Mouse (Mus musculus) kidney, postnatal 0 days (tissue): ENCODE measurements around the gene Rps10. TPM values are rescaled to one million over a fixed set of nuclear protein-coding genes. Genes with fewer than 3 reads are reported as not detected.
A peak's percentile ranks its signal among the peaks of the same experiment; 100 is the strongest.

ENCODE experiments used
- ATAC-seq: fragments of 200-750 bp; cut with Nextera tagmentation; replicated peaks from 2 replicates; pipeline ENCODE4 v1.8.0; 2017; ENCODE audit warnings: low read depth, moderate number of reproducible peaks, moderate TSS enrichment, moderate library complexity; ENCODE audit not compliant: low FRiP score
- DNase-seq: peaks from one replicate; pipeline ENCODE4 v3.0.0-alpha.2; 2016; ENCODE audit warnings: low spot score
- H3K27ac ChIP-seq: fragments of 300-500 bp; sonication (generic); 2 replicates; pipeline ENCODE4 v1.5.1; 2014; ENCODE audit warnings: mild to moderate bottlenecking
- H3K27me3 ChIP-seq: fragments of 300-500 bp; sonication (generic); 2 replicates; pipeline ENCODE4 v1.6.1; 2014; ENCODE audit warnings: low read length, mixed read lengths; ENCODE audit not compliant: insufficient read depth
- H3K36me3 ChIP-seq: fragments of 300-500 bp; sonication (generic); 2 replicates; pipeline ENCODE4 v1.6.1; 2014; ENCODE audit warnings: low read length, mixed read lengths; ENCODE audit not compliant: insufficient read depth
- H3K4me1 ChIP-seq: fragments of 300-500 bp; sonication (generic); replicated peaks from 2 replicates; pipeline ENCODE4 v1.6.1; 2014; ENCODE audit warnings: antibody characterized with exemption, low read length, mixed read lengths; ENCODE audit not compliant: insufficient read depth
- H3K4me2 ChIP-seq: fragments of 300-500 bp; sonication (generic); 2 replicates; pipeline ENCODE4 v1.6.1; 2014; ENCODE audit warnings: mild to moderate bottlenecking, low read length, moderate library complexity, mixed read lengths
- H3K4me3 ChIP-seq: fragments of 300-500 bp; sonication (generic); replicated peaks from 2 replicates; pipeline ENCODE4 v1.5.1; 2014; ENCODE audit warnings: low read depth, low read length
- H3K9ac ChIP-seq: fragments of 300-500 bp; sonication (generic); 2 replicates; pipeline ENCODE4 v1.6.1; 2014; ENCODE audit warnings: low read depth, low read length
- H3K9me3 ChIP-seq: fragments of 300-500 bp; sonication (generic); replicated peaks from 2 replicates; pipeline ENCODE4 v1.6.1; 2016; ENCODE audit warnings: low read length, inconsistent platforms, mixed read lengths
- CTCF ChIP-seq: IDR thresholded peaks from 2 replicates; pipeline ENCODE4 v1.5.1; 2016; ENCODE audit warnings: antibody characterized with exemption, low read depth, mild to moderate bottlenecking, moderate library complexity
- WGBS: fragments of 180-500 bp; shearing (Covaris S2); extraction: QIAGEN DNeasy Blood & Tissue Kit; methylation state at CpG from one replicate; pipeline ENCODE4 v1.1.7; 2014; 5-methylcytosine and 5-hydroxymethylcytosine counted together
- polyA plus RNA-seq: library from polyadenylated mRNA; unstranded; fragments of >200 nt; fragmentation: Nextera tagmentation; extraction: Ambion mirVana; gene quantifications from 2 replicates; pipeline ENCODE4 v1.2.1, GENCODE M21; 2015

Rps10 gene
- polyA plus RNA-seq, 1 experiment from 2014 or later = 1,140 TPM

DNA sequence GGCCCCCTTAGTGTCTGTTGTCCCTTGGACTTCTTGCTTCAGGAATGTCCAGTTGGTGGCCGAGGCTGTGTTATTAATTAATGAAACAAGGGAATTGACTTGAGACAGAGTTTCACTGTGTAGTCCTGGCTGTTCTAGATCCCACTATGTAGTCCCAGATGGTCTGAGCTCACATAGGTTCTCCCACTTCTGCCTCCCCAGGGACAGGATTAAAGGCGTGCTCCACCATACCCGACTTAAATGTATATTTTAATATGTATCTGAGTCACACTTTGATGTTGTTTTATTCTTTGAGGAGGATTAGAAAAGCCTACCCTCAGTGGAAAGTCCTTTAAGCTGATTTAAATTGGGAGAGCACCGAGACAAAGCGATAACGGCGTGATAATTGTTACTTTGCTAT is 39.8 kb upstream of the Rps10 start:
- DNase-seq (no peak), ATAC-seq (no peak)
- H3K4me3 ChIP-seq = no peak overlapping the region
- no peaks in the 10 kb centered on the region for H3K4me1 ChIP-seq
- H3K9ac ChIP-seq = no peak overlapping the region
- H3K4me2 ChIP-seq = no peak overlapping the region
- no peaks in the 10 kb centered on the region for H3K36me3 ChIP-seq
- WGBS = 75% methylated on average over 7 of the region's 7 CpGs
- H3K27me3 ChIP-seq = no peaks in the 10 kb centered on the region
- H3K27ac ChIP-seq = no peak overlapping the region
- H3K9me3 ChIP-seq = no peaks in the 10 kb centered on the region
- TF ChIP-seq CTCF = no peak

DNA sequence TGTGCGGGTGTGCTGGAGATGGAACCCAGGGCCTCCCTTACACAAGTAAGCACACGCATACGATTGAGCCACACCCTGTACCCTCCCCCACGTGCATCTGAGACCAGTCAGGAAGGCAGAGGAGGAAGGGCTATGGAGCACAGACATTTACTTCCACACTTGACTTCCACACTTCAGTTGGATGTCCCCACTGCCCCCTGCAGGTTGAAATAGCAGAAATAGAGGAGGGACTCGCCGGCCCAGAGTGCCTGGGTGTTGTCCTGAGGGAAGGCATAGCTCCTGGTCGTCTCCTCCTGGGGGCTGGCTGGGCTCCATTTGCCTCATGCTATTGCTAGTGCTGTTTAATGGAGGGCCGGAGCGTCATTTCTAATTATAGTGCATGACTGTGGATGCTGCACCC is 39.0 kb upstream of the Rps10 start:
- Histone ChIP-seq H3K36me3 (no peaks in the 10 kb centered on the region), H3K27me3 (no peaks in the 10 kb centered on the region), H3K4me3 (no peak overlapping the region), H3K4me1 (no peaks in the 10 kb centered on the region), H3K4me2 (no peak overlapping the region), H3K9ac (no peak overlapping the region), H3K9me3 (no peaks in the 10 kb centered on the region), H3K27ac (no peak overlapping the region)
- 43% methylated on average over 9 of the region's 9 CpGs for WGBS
- peak; percentile 43 for TF ChIP-seq CTCF
- DNase-seq = peak; percentile 21
- no peak for ATAC-seq

DNA sequence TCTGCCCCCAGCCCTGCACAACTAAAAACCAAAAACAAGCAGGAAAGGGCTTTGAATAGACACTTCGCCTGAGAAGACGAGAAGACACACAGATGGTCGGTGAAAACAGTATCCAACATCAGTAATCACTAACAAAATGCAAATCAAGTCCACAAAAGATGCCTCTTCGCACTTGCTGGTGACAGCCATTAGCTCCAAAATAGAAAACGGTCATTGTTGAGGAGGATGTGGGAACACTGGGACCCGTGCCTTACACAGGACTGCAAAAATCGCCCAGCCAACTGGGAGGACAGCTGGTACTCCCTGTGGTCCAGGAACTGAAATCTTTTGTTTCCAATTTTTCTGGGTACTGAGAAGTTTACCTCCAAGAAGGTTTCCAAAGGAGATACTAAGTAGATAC is 37.5 kb upstream of the Rps10 start:
- H3K27me3 ChIP-seq = no peaks in the 10 kb centered on the region
- no peak overlapping the region for H3K9ac ChIP-seq
- H3K36me3 ChIP-seq = no peaks in the 10 kb centered on the region
- no peak overlapping the region for H3K4me2 ChIP-seq
- 85% methylated on average over 7 of the region's 7 CpGs for WGBS
- ATAC-seq (no peak), DNase-seq (no peak)
- H3K4me1 ChIP-seq = no peaks in the 10 kb centered on the region
- H3K4me3 ChIP-seq = no peak overlapping the region
- TF ChIP-seq CTCF = no peak
- H3K9me3 ChIP-seq = no peaks in the 10 kb centered on the region
- H3K27ac ChIP-seq = no peak overlapping the region

DNA sequence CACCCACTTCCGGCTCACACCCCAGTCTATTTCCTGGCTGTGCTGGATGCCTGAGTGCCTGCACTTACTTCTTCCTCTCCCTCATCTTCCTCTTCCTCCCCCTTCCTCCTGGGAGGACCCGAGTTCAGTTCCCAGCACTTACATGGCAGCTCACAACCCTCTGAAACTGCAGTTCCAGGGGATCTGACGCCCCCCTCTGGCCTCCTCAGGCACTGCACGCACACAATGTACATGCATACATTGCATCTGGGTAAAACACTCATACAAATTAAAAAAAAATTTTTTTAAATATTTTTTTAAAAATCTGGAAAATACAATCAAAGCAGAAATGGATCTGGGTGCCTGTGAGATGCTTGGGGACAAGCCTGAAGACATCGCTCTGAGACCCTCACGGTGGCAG is 35.3 kb upstream of the Rps10 start:
- WGBS = 80% methylated on average over 6 of the region's 6 CpGs
- no peak overlapping the region for H3K4me3 ChIP-seq
- H3K36me3 ChIP-seq = no peaks in the 10 kb centered on the region
- no peak overlapping the region for H3K27ac ChIP-seq
- H3K4me1 ChIP-seq = no peaks in the 10 kb centered on the region
- no peak overlapping the region for H3K9ac ChIP-seq
- no peaks in the 10 kb centered on the region for H3K9me3 ChIP-seq
- DNase-seq = no peak
- ATAC-seq = no peak
- TF ChIP-seq CTCF = no peak
- no peak overlapping the region for H3K4me2 ChIP-seq
- H3K27me3 ChIP-seq = no peaks in the 10 kb centered on the region

DNA sequence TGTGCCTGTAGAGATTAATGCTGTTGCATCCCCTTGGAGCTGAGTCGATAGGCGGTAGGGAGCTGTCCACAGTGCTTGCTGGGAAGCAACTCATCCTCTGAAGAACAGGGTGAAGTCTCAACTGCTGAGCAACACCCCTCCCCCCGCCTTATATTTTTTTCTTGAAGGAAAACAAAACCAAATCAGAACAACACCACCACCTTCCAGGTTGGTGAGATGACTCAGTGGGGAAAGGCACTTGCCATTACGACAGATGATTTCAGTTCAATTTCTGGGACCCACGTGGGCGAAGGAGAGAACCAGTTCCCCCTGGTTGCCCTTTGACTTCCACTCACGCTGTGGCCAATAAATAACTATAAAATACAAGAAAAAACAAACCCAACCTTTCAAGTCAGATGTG is 22.3 kb upstream of the Rps10 start:
- H3K36me3 ChIP-seq = no peaks in the 10 kb centered on the region
- WGBS = 48% methylated on average over 7 of the region's 7 CpGs
- no peak overlapping the region for H3K4me3 ChIP-seq
- H3K9me3 ChIP-seq = no peaks in the 10 kb centered on the region
- no peak for TF ChIP-seq CTCF
- H3K4me2 ChIP-seq = no peak overlapping the region
- peaks cover 21% of the 10 kb centered on the region; the same call in 1 of the 2 replicates for H3K27me3 ChIP-seq
- H3K27ac ChIP-seq = no peak overlapping the region
- no peak for DNase-seq
- H3K9ac ChIP-seq = no peak overlapping the region
- ATAC-seq = no peak
- 0 out of 2 replicates have a peak, but pooled peaks cover 2% of the 10 kb centered on the region for H3K4me1 ChIP-seq

DNA sequence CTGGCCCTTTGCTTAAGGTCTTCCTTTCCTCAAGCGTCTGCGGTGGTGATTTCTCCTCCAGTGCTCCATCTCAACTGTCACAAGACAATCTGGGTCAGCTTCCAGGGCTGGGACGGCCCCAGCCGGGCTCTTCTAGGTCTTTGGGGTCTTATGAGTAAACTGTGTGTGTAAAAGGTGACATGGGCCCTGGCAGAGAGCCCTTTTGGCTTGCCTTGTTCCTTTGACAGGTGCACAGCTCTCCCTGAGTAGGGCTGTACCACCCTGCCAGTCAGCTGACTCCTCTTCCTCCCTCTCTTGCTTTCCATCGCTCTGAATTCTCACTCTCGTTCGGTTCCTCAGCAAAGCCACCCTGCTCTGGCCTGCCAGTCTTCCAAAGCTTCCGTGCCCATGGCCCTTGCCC is 20.7 kb upstream of the Rps10 start:
- Histone ChIP-seq H3K4me2 (no peak overlapping the region), H3K27me3 (peaks cover 21% of the 10 kb centered on the region; the same call in 1 of the 2 replicates), H3K4me1 (0 out of 2 replicates have a peak, but pooled peaks cover 2% of the 10 kb centered on the region), H3K4me3 (no peak overlapping the region), H3K27ac (no peak overlapping the region), H3K9ac (no peak overlapping the region), H3K36me3 (no peaks in the 10 kb centered on the region), H3K9me3 (no peaks in the 10 kb centered on the region)
- DNase-seq = no peak
- no peak for ATAC-seq
- WGBS = 68% methylated on average over 8 of the region's 8 CpGs
- no peak for TF ChIP-seq CTCF

DNA sequence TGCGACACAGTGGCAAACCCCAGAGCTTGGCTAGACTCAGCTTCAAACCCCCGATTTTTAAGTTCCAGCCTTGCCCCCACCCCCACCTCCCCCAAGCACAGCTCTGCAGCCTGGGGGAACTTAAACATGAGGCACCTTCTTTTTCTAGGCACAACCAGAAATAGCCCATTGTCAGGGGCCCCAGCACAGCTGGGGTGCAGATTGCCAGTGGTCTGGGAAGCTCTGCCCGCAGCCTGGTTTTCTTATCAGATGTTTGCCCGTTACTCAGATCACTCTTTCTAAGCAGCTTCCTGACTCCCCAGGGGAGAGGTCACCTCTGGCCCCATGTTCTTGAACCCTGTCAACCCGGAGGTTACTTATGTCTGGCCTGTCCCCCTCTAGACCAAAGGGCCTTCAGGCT is 19.9 kb upstream of the Rps10 start:
- Histone ChIP-seq H3K36me3 (no peaks in the 10 kb centered on the region), H3K27me3 (peaks cover 21% of the 10 kb centered on the region; the same call in 1 of the 2 replicates), H3K9ac (no peak overlapping the region), H3K4me1 (0 out of 2 replicates have a peak, but pooled peaks cover 2% of the 10 kb centered on the region), H3K9me3 (no peaks in the 10 kb centered on the region), H3K27ac (no peak overlapping the region), H3K4me2 (no peak overlapping the region), H3K4me3 (no peak overlapping the region)
- DNase-seq (no peak), ATAC-seq (no peak)
- no peak for TF ChIP-seq CTCF
- 15% methylated on average over 5 of the region's 5 CpGs for WGBS
